Mouse (Mus musculus): Measurements from ENCODE around the gene Folh1.
"Not testable (repeated sequence)": the region's sequence is repeated elsewhere in the genome, so short reads cannot be mapped to it uniquely, and the experiment has no call there.

Gene Folh1

DNA sequence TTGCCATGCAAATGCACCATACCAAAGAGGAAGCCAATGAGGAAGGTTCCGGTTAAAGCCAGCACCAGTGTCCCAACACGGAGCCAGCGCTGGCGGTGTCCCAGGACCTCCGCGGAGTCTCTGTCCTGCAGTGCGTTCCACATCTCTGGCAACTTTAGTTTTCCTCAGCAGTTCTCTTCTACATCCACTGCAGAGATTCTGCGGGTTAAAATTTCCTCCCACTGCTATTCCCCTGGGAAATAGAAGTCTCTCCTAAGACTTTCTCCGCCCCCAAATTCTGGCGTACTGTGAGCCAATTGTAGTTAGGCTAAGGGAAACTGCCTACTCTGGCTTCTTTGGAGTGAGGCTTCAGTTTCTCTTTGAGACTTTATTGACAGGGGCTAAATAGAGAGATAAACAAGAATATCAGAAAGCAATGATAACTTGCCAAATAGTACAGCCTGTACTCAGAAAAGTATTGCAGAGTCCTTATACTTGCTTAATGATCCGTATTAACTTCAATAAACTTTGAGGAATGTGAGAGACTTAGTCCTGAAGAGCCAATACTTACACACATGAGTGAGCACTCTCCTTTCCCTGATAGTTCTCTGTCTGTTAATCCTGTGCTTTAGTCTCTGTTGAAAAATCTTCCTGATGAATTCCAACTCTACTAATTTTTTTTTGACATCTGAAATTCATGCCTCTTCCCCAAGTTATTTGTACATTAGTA lies at the start of gene Folh1:
Folh1 (minus strand) TSS at position 327 of the 709 bp plus-strand sequence.
- no peak for DNase-seq

DNA sequence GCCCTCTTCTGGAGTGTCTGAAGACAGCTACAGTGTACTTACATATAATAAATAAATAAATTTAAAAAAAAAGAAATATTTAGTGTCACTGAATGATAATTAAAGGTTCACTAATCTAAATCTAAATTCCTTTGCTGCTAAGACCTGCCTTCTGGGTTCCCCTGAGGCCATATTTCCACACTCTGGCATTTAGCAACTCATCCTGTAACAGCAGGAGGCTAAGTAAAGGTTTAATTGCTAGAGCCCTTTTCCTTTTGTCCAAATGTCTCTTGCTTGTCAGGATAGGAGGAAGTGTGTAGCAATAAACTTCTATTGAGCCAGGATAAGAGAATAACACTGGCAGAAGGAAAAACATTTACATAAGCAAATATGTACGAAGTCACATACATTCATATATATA lies 40.7 kb upstream of the Folh1 start:
- DNase-seq: no peak

DNA sequence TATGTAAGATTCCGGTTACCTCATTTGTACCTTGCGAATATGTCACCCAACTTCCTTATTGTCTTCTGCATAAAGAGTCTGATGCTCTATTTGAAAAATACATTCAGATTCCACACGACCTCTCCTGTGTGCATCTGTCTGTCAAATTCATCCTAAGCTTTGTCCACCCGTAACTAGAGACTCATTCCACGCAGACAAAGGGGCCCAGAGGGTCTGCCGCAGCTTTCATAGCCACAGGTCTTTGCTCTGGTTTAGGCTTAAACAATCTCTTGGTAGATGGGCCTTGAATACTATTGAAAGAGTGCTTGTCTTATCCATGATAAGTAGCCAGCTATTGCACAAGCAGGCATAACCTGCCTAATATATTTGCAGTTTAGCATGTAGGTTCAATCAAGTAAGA lies 40.0 kb upstream of the Folh1 start:
- DNase-seq: not testable (repeated sequence)

DNA sequence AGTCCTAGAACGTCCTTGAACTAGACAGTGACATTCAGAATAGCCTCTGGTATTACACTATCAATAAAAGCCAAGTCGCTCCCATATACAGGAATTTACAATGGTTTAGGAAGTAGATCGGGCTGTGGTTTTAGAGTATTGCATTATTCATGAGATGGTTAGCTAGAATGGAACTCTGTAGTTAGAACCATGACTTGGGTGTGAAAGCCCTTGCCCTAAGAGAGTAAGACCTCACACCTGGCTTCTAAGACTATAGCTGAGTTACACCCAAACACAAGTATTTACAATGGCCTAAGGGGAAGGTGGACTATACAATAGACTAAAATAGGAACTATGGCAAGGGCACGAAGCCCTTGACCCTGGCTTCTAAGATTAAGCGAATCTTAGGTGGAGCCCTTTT lies 39.5 kb upstream of the Folh1 start:
- DNase-seq: not testable (repeated sequence)

DNA sequence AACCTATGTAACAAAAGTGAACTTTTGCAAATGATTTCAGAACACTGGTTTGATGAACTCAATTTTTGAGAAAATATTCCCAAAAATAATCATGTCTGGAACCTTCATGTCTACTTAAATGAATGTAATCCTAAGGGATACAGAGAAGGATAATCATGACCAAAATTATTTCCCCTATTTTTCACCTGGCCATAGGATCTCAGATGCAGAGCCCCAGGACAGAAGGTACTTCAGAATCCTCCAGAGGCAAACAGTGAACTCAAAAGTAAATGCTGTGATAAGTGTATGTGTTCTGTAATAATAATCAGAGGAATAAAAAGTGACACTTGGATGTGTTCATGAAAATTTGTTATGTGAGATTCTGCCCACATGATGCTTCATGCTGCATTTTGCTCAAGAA lies 19.0 kb upstream of the Folh1 start, which contains the start of gene Vmn2r77:
Vmn2r77 (plus strand) TSS at position 301 of the 400 bp plus-strand sequence.
- no peak for DNase-seq

DNA sequence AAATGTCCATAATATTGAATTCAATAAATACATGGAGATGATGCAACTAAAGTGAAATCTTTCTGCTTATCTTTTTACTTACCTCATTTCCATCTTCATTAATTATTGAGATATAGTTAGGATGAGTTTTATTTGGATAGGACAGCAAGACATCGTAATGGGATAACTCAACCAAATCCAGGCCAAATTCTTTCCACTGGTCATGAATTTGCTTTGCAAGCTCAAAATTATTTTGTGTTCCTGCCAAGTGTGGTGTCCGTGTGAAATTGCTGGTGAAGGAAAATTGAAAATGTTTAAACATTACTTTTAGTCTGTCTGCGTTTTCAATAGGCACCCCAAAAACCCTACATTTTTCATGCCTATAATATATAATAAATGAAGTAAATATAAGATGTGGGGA lies 4.1 kb downstream of the Folh1 start:
- DNase-seq: no peak

DNA sequence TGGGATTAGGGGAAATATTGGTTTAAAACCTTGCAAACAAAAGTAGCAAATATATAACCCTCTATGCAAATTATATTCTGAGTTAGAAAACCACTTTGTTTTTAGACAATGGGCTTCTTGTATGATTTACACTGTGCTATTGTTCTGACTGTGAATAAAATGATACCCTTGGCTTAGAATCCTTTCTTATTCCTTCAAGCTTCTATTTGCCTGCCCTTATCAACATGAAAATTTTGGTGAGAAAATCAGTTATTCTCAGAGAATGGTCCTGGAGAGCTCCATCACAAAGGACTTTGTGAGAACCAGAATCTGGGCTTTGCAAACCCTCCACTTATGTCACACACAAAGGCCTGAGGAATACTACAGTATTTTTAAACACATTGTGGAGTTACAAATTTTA lies 11.1 kb downstream of the Folh1 start:
- DNase-seq: no peak

DNA sequence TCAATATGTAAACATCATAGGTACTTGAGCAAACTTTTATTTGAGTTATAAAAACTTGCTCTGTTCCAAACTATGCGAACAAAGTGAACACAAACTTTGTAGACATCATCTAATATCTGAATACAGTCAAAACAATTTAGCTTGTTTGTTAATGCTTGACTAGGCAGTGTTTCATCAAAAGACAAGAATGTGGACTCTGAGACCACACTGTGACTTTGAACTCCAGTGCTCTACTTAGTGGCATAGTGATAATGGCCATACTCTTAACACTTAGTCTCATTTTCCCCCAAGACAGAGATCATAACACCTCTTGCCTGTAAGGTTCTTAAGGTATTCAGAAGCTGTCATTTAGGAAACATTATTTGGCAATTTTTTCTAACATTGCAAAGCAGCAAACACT lies 15.0 kb downstream of the Folh1 start:
- DNase-seq: no peak

DNA sequence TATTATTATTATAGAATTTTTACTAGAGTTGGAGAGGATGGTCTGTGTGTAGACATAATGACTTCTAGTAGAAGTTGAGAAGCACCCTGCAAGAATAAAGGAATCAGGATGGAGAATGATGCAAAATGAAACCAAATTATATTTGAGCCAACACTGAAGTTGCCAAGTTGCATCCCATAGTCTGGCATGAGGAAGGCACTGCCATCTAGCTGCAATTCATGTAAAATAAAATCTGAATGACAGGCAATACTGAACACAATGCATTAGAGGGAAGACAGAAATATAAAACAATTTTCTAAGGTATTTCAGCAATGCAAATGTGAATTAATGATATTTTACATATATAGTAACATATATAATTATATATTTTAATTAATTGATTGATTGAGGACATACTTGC lies 50.7 kb downstream of the Folh1 start:
- no peak for DNase-seq

DNA sequence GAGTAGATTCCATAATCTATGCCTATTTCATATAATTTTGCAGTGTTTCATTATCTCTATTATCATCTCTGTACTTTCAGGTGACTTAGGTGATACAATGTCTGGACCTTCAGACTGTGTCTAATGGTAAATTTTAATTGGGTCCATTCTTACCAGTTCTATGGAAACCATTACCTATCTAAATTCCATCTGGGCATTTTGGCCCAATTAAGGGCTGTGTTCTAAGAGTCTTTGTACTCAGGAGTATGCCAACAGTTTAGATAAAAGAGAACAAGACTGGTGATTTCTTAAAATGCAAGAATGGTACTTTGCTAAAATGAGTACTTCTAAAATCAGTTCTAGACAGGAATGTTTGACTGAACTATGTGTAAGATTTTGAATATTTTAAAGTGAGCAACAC lies 87.7 kb downstream of the Folh1 start, which contains the start of gene Olfr292:
Olfr292 (plus strand) TSS at position 301 of the 400 bp plus-strand sequence.
- no peak for DNase-seq

Data from thymus, adult 18-20 months (tissue).